Mouse (Mus musculus): ENCODE results near the gene Prph. TPM values are rescaled to one million over a fixed set of nuclear protein-coding genes. Genes with fewer than 3 reads are reported as not detected.

Gene Prph
- total RNA-seq, 2 experiments from 2014 or later: 0.42 to 1.2 TPM

- DNase-seq: no peak
- intact Hi-C loops (cut with DNase I): no loop called here
Measured at GRCm38 (mm10) chr15:99094631-99095270, 39.8 kb downstream of the Prph start.

- DNase-seq: no peak
- intact Hi-C loops (cut with DNase I): no loop called here
Measured at GRCm38 (mm10) chr15:99095356-99095755, 40.4 kb downstream of the Prph start.

GRCm38 (mm10) chr15:99096061-99096793 is 41.3 kb downstream of the Prph start:
- intact Hi-C loops (cut with DNase I): no loop called here
- DNase-seq: no peak

- DNase-seq: no peak
- intact Hi-C loops (cut with DNase I): no loop called here
Measured at GRCm38 (mm10) chr15:99096831-99097500, 42.0 kb downstream of the Prph start.

- no peak for DNase-seq
- intact Hi-C loops (cut with DNase I): no loop called here
Measured at GRCm38 (mm10) chr15:99097840-99098492, 43.0 kb downstream of the Prph start.

- no peak for DNase-seq
- intact Hi-C loops (cut with DNase I): no loop called here
Measured at GRCm38 (mm10) chr15:99098493-99098861, 43.5 kb downstream of the Prph start.

GRCm38 (mm10) chr15:99099139-99099556 is 44.2 kb downstream of the Prph start:
- peak in 1 of 2 experiments; percentile 29 for DNase-seq

GRCm38 (mm10) chr15:99099984-99100383 is 45.0 kb downstream of the Prph start:
- intact Hi-C loops (cut with DNase I): no loop called here
- DNase-seq: no peak

More at GRCm38 (mm10) chr15:99099139-99099556, 44.2 kb downstream of the Prph start:
- intact Hi-C loops (cut with DNase I): no loop called here

GRCm38 (mm10) chr15:99105238-99105637 is 50.3 kb downstream of the Prph start:
- intact Hi-C loops (cut with DNase I): no loop called here
- DNase-seq: no peak

- no peak for DNase-seq
- intact Hi-C loops (cut with DNase I): no loop called here
Measured at GRCm38 (mm10) chr15:99107866-99108265, 52.9 kb downstream of the Prph start.

Small RNA genes within 50 kb of the gene (microRNA-seq; reads per million reads assigned to microRNA genes)
- gene Mir6960: 0 to 0.72 reads per million in 2 experiments

Other genes with a start within 250 kb of the Prph start
- gene Ddn, start 245.7 kb upstream of the Prph start, total RNA-seq (2021): under 1 TPM; 0.28 to 0.96 TPM
- gene Prkag1, start 223.7 kb upstream of the Prph start, total RNA-seq (2021): 10 to 100 TPM; 39.3 to 50.3 TPM
- 10 to 100 TPM; 42.7 to 46.4 TPM for gene Kmt2d, start 184.0 kb upstream of the Prph start, total RNA-seq (2021)
- 1 to 10 TPM; 1.9 to 3.1 TPM for gene Rhebl1, start 160.6 kb upstream of the Prph start, total RNA-seq (2021)
- under 1 TPM; 0.41 to 0.96 TPM for gene Dhh, start 156.6 kb upstream of the Prph start, total RNA-seq (2021)
- gene Lmbr1l, start 136.9 kb upstream of the Prph start, total RNA-seq (2021): 1 to 10 TPM; 6.3 to 7.6 TPM
- gene Tuba1b, start 120.6 kb upstream of the Prph start, total RNA-seq (2021): 10 to 100 TPM; 21.8 to 23.2 TPM
- gene Gm49450, start 101.6 kb upstream of the Prph start, total RNA-seq (2021): not detected
- 10 to 100 TPM; 27.6 to 30.1 TPM for gene Tuba1a, start 101.5 kb upstream of the Prph start, total RNA-seq (2021)
- 1 to 10 TPM; 8.2 to 9.4 TPM for gene Tuba1c, start 25.3 kb upstream of the Prph start, total RNA-seq (2021)
- gene Troap, start 19.4 kb downstream of the Prph start, total RNA-seq (2021): under 1 TPM; 0.62 to 0.69 TPM
- not detected for gene C1ql4, start 32.6 kb downstream of the Prph start, total RNA-seq (2021)
- under 1 TPM in 1 of 2 experiments, not detected in 1; 0.27 TPM for gene Dnajc22, start 38.0 kb downstream of the Prph start, total RNA-seq (2021)
- 1 to 10 TPM; 3.8 to 3.9 TPM for gene Spats2, start 70.7 kb downstream of the Prph start, total RNA-seq (2021)
- gene Kcnh3, start 169.7 kb downstream of the Prph start, total RNA-seq (2021): under 1 TPM in 1 of 2 experiments, not detected in 1; 0.08 TPM
- gene Mcrs1, start 196.8 kb downstream of the Prph start, total RNA-seq (2021): 10 to 100 TPM; 25.6 to 28.9 TPM
- gene Prpf40b, start 239.9 kb downstream of the Prph start, total RNA-seq (2021): 10 to 100 TPM; 21.0 to 23.0 TPM
- gene Fam186b, start 240.7 kb downstream of the Prph start, total RNA-seq (2021): not detected